Mouse (Mus musculus) G1E (cell line): ENCODE data around the gene Grik2. TPM values are rescaled to one million over a fixed set of nuclear protein-coding genes. Genes with fewer than 3 reads are reported as not detected.
"Not testable (repeated sequence)": the region's sequence is repeated elsewhere in the genome, so short reads cannot be mapped to it uniquely, and the experiment has no call there.

Experiments
- ATAC-seq: 2 replicates; pipeline ENCODE4 v1.8.0; 2016; ENCODE audit warnings: mild to moderate bottlenecking; ENCODE audit not compliant: insufficient number of reproducible peaks, poor library complexity, low FRiP score, severe bottlenecking; ENCODE audit errors: extremely low read depth
- DNase-seq: peaks from one replicate; pipeline ENCODE4 v3.0.0; 2012; ENCODE audit warnings: low spot score
- H3K27me3 ChIP-seq: 2 replicates; pipeline ENCODE4 v1.6.1; 2012; ENCODE audit warnings: mild to moderate bottlenecking, low read length, inconsistent platforms; ENCODE audit not compliant: insufficient read depth
- H3K36me3 ChIP-seq: replicated peaks from 2 replicates; pipeline ENCODE3; 2012; ENCODE audit warnings: mild to moderate bottlenecking, inconsistent platforms
- H3K4me1 ChIP-seq: 2 replicates; pipeline ENCODE4 v1.6.1; 2012; ENCODE audit warnings: low read depth, low read length, inconsistent platforms, mixed read lengths; ENCODE audit not compliant: insufficient read depth
- H3K4me3 ChIP-seq: 2 replicates; pipeline ENCODE4 v1.5.1; 2012; ENCODE audit warnings: low read depth, mild to moderate bottlenecking, inconsistent platforms, low read length, moderate library complexity, mixed read lengths
- H3K9me3 ChIP-seq: replicated peaks from 2 replicates; pipeline ENCODE4 v1.6.1; 2012; ENCODE audit warnings: inconsistent platforms
- CTCF ChIP-seq: IDR thresholded peaks from 2 replicates; pipeline ENCODE4 v1.5.1; 2012; ENCODE audit warnings: low read depth, low read length, inconsistent platforms, mixed read lengths
- GATA1 ChIP-seq: IDR thresholded peaks from 2 replicates; pipeline ENCODE4 v1.6.1; 2012; ENCODE audit warnings: borderline replicate concordance, low read length, inconsistent platforms, mixed read lengths
- GATA2 ChIP-seq: IDR thresholded peaks from 2 replicates; pipeline ENCODE4 v1.6.1; 2012; ENCODE audit warnings: low read depth, low read length, inconsistent platforms, borderline replicate concordance
- POLR2AphosphoS5 ChIP-seq: IDR thresholded peaks from 2 replicates; pipeline ENCODE4 v1.6.1; 2012; ENCODE audit warnings: low read depth, low read length, inconsistent platforms; ENCODE audit not compliant: insufficient replicate concordance
- TAL1 ChIP-seq: conservative IDR thresholded peaks from 2 replicates; pipeline ENCODE4 v1.6.1; 2012; ENCODE audit warnings: low read depth, low read length, inconsistent platforms, mixed read lengths
- polyA plus RNA-seq: library from polyadenylated mRNA; stranded (reverse); fragments of >175 nt; gene quantifications from 2 replicates; pipeline ENCODE4 v1.2.3, GENCODE M21; 2012
- total RNA-seq, 2 experiments: library from RNA; stranded (forward) in 1 of 2; stranded (reverse) in 1 of 2; fragments of 200-1000 nt in 1 of 2; fragments of >200 nt in 1 of 2; fragmentation: Nextera tagmentation in 1 of 2; gene quantifications; 2 replicates each; pipeline ENCODE4 v1.2.3; 2014 to 2017

Grik2 gene
- total and polyA plus RNA-seq, 3 experiments: 0.05 TPM; not detected in 2

GRCm38 (mm10) chr10:49365262-49365661 is 423.3 kb downstream of the Grik2 start:
- no peak for ATAC-seq
- no peaks in the 10 kb centered on the region for H3K4me1 ChIP-seq
- DNase-seq: no peak
- no peaks in the 10 kb centered on the region for H3K36me3 ChIP-seq
- no peak for TF ChIP-seq GATA1
- TF ChIP-seq GATA2: no peak
- TF ChIP-seq TAL1: no peak
- TF ChIP-seq CTCF: no peak
- no peak for TF ChIP-seq POLR2AphosphoS5
- no peak overlapping the region for H3K4me3 ChIP-seq
- no peaks in the 10 kb centered on the region for H3K9me3 ChIP-seq
- H3K27me3 ChIP-seq: no peaks in the 10 kb centered on the region

- no peak for ATAC-seq
- no peaks in the 10 kb centered on the region for H3K4me1 ChIP-seq
- no peaks in the 10 kb centered on the region for H3K9me3 ChIP-seq
- TF ChIP-seq GATA2 (no peak), CTCF (no peak), TAL1 (no peak), POLR2AphosphoS5 (no peak), GATA1 (no peak)
- H3K4me3 ChIP-seq: no peak overlapping the region
- H3K36me3 ChIP-seq: no peaks in the 10 kb centered on the region
- DNase-seq: no peak
- H3K27me3 ChIP-seq: no peaks in the 10 kb centered on the region
These were observed 466.2 kb downstream of the Grik2 start for GRCm38 (mm10) chr10:49322413-49322812.

DNA sequence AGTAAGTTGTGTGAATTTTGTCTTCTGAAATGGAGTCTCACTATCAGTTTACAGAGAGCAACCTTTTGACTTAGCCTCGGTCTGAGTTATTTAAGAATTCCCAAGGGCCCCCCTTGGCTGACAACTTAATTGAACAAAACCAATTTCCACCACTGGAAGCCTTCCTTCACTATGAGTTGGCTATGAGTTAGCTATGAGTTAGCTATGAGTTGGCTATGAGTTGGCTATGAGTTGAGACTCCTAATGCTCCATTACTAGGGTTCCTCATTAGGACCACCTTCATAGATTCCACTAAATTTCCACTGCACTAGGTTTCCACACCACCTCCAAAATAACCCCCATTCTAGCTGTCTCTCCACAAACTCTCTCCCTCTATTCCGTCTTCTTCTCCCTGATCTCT is 468.7 kb downstream of the Grik2 start:
- Histone ChIP-seq H3K9me3 (no peaks in the 10 kb centered on the region), H3K4me3 (no peak overlapping the region), H3K36me3 (no peaks in the 10 kb centered on the region), H3K27me3 (no peaks in the 10 kb centered on the region), H3K4me1 (no peaks in the 10 kb centered on the region)
- TF ChIP-seq TAL1 (no peak), GATA2 (no peak), POLR2AphosphoS5 (no peak), GATA1 (no peak), CTCF (no peak)
- no peak for DNase-seq
- no peak for ATAC-seq

- H3K9me3 ChIP-seq: no peaks in the 10 kb centered on the region
These were observed 532.2 kb downstream of the Grik2 start for GRCm38 (mm10) chr10:49256247-49256939.

GRCm38 (mm10) chr10:49237356-49237755 is 551.2 kb downstream of the Grik2 start:
- DNase-seq, H3K4me1 ChIP-seq, ATAC-seq, H3K27me3 ChIP-seq, H3K9me3 ChIP-seq, H3K36me3 ChIP-seq, H3K4me3 ChIP-seq: not testable (repeated sequence)

More at GRCm38 (mm10) chr10:49256247-49256939, 532.2 kb downstream of the Grik2 start:
- ATAC-seq (no peak), DNase-seq (no peak)
- Histone ChIP-seq H3K4me1 (no peaks in the 10 kb centered on the region), H3K27me3 (no peaks in the 10 kb centered on the region), H3K36me3 (no peaks in the 10 kb centered on the region), H3K4me3 (no peak overlapping the region)
- no peak for TF ChIP-seq TAL1
- no peak for TF ChIP-seq GATA1
- TF ChIP-seq POLR2AphosphoS5: no peak
- no peak for TF ChIP-seq GATA2
- no peak for TF ChIP-seq CTCF

DNA sequence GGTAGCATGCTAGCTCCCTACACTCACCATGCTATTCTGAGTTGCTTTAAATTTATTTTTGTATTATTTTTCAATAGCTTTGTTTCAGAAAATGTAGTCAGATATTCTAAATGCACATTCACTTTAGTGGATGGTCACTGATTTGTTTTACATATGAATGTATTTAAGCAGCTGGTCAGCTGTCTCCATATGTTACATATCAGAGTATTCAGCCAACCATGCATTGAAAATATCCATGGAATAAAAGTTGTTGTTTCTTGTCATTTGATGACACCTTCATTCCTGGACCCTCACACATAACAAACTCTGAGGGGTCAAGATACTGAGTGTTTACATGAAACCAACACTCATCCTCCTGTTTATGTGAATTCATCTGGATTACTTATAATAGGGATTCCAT is 551.7 kb downstream of the Grik2 start:
- ATAC-seq, H3K4me3 ChIP-seq, H3K4me1 ChIP-seq, DNase-seq, H3K27me3 ChIP-seq, H3K9me3 ChIP-seq, H3K36me3 ChIP-seq: not testable (repeated sequence)

DNA sequence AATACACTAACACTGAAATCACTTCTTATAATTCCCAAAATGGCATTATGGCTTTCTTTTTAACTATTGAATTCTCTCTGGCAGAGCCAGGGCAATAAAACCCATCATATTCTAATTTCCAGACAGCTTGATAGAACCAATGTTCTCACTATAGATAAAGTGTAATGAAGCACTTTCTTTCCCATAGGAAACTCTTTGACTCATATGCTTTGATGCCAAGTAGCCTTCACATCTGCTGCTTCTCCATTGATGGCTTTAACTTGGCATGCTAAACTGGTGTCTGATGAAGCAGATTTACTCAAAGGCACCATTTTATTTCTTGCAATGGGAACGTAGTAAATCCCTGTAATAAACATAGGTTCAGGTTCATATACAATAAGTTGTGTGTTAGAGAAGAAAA is 568.5 kb downstream of the Grik2 start:
- H3K36me3 ChIP-seq: no peaks in the 10 kb centered on the region
- DNase-seq: no peak
- H3K4me1 ChIP-seq: no peaks in the 10 kb centered on the region
- no peaks in the 10 kb centered on the region for H3K9me3 ChIP-seq
- H3K27me3 ChIP-seq: no peaks in the 10 kb centered on the region
- H3K4me3 ChIP-seq: no peak overlapping the region
- ATAC-seq: no peak
- no peak for TF ChIP-seq GATA2
- no peak for TF ChIP-seq CTCF
- TF ChIP-seq GATA1: no peak
- TF ChIP-seq TAL1: no peak
- no peak for TF ChIP-seq POLR2AphosphoS5
